Mouse (Mus musculus) neural tube, embryonic 15.5 days (tissue): Measurements from ENCODE around the gene Lgr6. TPM values are rescaled to one million over a fixed set of nuclear protein-coding genes. Genes with fewer than 3 reads are reported as not detected.

Source experiments
- ATAC-seq: fragments of 200-750 bp; cut with Nextera tagmentation; 2 replicates; pipeline ENCODE4 v1.8.0; 2017; ENCODE audit warnings: mild to moderate bottlenecking, moderate TSS enrichment, moderate library complexity; ENCODE audit not compliant: low FRiP score
- H3K27ac ChIP-seq: fragments of 300-500 bp; sonication (generic); replicated peaks from 2 replicates; pipeline ENCODE4 v1.5.1; 2015; ENCODE audit warnings: mild to moderate bottlenecking, inconsistent platforms
- H3K27me3 ChIP-seq: fragments of 300-500 bp; sonication (generic); replicated peaks from 2 replicates; pipeline ENCODE4 v1.6.1; 2015; ENCODE audit warnings: inconsistent platforms
- H3K36me3 ChIP-seq: fragments of 300-500 bp; sonication (generic); 2 replicates; pipeline ENCODE4 v1.6.1; 2015; ENCODE audit warnings: inconsistent platforms
- H3K4me1 ChIP-seq: fragments of 300-500 bp; sonication (generic); 2 replicates; pipeline ENCODE4 v1.6.1; 2015; ENCODE audit warnings: inconsistent platforms
- H3K4me2 ChIP-seq: fragments of 300-500 bp; sonication (generic); 2 replicates; pipeline ENCODE4 v1.6.1; 2015; ENCODE audit warnings: inconsistent platforms, mild to moderate bottlenecking, moderate library complexity
- H3K4me3 ChIP-seq: fragments of 300-500 bp; sonication (generic); replicated peaks from 2 replicates; pipeline ENCODE4 v1.5.1; 2015; ENCODE audit warnings: mild to moderate bottlenecking, inconsistent platforms
- H3K9ac ChIP-seq: fragments of 300-500 bp; sonication (generic); replicated peaks from 2 replicates; pipeline ENCODE4 v1.6.1; 2015; ENCODE audit warnings: mild to moderate bottlenecking, inconsistent platforms
- H3K9me3 ChIP-seq: fragments of 300-500 bp; sonication (generic); replicated peaks from 2 replicates; pipeline ENCODE4 v1.6.1; 2016; ENCODE audit warnings: inconsistent platforms
- WGBS: fragments of 180-500 bp; shearing (Covaris S2); methylation state at CpG from one replicate; pipeline ENCODE4 v1.1.7; 2015; ENCODE audit warnings: mixed read lengths; 5-methylcytosine and 5-hydroxymethylcytosine counted together
- polyA plus RNA-seq: library from polyadenylated mRNA; unstranded; fragments of >200 nt; fragmentation: Nextera tagmentation; extraction: Ambion mirVana; gene quantifications from 2 replicates; pipeline ENCODE4 v1.2.1, GENCODE M21; 2015

Lgr6 gene
- polyA plus RNA-seq, 1 experiment from 2014 or later = 1.6 TPM

- H3K27me3 ChIP-seq = no peaks in the 10 kb centered on the region
- no peak overlapping the region for H3K27ac ChIP-seq
- no peaks in the 10 kb centered on the region for H3K9me3 ChIP-seq
- H3K4me1 ChIP-seq = 0 out of 2 replicates have a peak, but pooled peaks cover 5% of the 10 kb centered on the region
- 68% methylated on average over 5 of the region's 5 CpGs for WGBS
- H3K9ac ChIP-seq = no peak overlapping the region
- H3K4me2 ChIP-seq = no peak overlapping the region
- no peaks in the 10 kb centered on the region for H3K36me3 ChIP-seq
- ATAC-seq = no peak
- no peak overlapping the region for H3K4me3 ChIP-seq
Measured at GRCm38 (mm10) chr1:135072643-135073042, 32.4 kb downstream of the Lgr6 start.

GRCm38 (mm10) chr1:135069841-135070240, 35.2 kb downstream of the Lgr6 start:
- 30% methylated on average over 8 of the region's 8 CpGs for WGBS
- no peaks in the 10 kb centered on the region for H3K27me3 ChIP-seq
- no peak overlapping the region for H3K4me2 ChIP-seq
- no peak overlapping the region for H3K4me3 ChIP-seq
- no peak for ATAC-seq
- H3K9ac ChIP-seq = no peak overlapping the region
- H3K36me3 ChIP-seq = no peaks in the 10 kb centered on the region
- no peaks in the 10 kb centered on the region for H3K9me3 ChIP-seq
- no peak overlapping the region for H3K27ac ChIP-seq
- H3K4me1 ChIP-seq = 0 out of 2 replicates have a peak, but pooled peaks cover 5% of the 10 kb centered on the region

- H3K4me3 ChIP-seq = no peak overlapping the region
- no peak overlapping the region for H3K4me2 ChIP-seq
- no peaks in the 10 kb centered on the region for H3K27me3 ChIP-seq
- no peak overlapping the region for H3K9ac ChIP-seq
- H3K36me3 ChIP-seq = no peaks in the 10 kb centered on the region
- no peaks in the 10 kb centered on the region for H3K9me3 ChIP-seq
- no peak for ATAC-seq
- WGBS = 96% methylated on average over 2 of the region's 2 CpGs
- H3K4me1 ChIP-seq = no peaks in the 10 kb centered on the region
- no peak overlapping the region for H3K27ac ChIP-seq
Measured at GRCm38 (mm10) chr1:135064525-135064924, 40.6 kb downstream of the Lgr6 start.

- ATAC-seq = no peak
- Histone ChIP-seq H3K4me2 (no peak overlapping the region), H3K27ac (no peak overlapping the region), H3K4me3 (no peak overlapping the region), H3K4me1 (no peaks in the 10 kb centered on the region), H3K9ac (no peak overlapping the region), H3K36me3 (no peaks in the 10 kb centered on the region), H3K27me3 (no peaks in the 10 kb centered on the region), H3K9me3 (no peaks in the 10 kb centered on the region)
- WGBS = 64% methylated on average over 5 of the region's 5 CpGs
Measured at GRCm38 (mm10) chr1:135062936-135063335, 42.1 kb downstream of the Lgr6 start.

- H3K27me3 ChIP-seq = no peaks in the 10 kb centered on the region
- no peak overlapping the region for H3K4me2 ChIP-seq
- 93% methylated on average over 6 of the region's 6 CpGs for WGBS
- no peaks in the 10 kb centered on the region for H3K9me3 ChIP-seq
- no peak for ATAC-seq
- no peak overlapping the region for H3K9ac ChIP-seq
- H3K36me3 ChIP-seq = no peaks in the 10 kb centered on the region
- H3K4me1 ChIP-seq = peaks cover 7% of the 10 kb centered on the region; the same call in 1 of the 2 replicates
- H3K27ac ChIP-seq = no peak overlapping the region
- no peak overlapping the region for H3K4me3 ChIP-seq
Measured at GRCm38 (mm10) chr1:135061300-135061699, 43.8 kb downstream of the Lgr6 start.

- Histone ChIP-seq H3K36me3 (no peaks in the 10 kb centered on the region), H3K27ac (no peak overlapping the region), H3K27me3 (no peaks in the 10 kb centered on the region), H3K4me2 (no peak overlapping the region), H3K4me3 (no peak overlapping the region), H3K9ac (no peak overlapping the region), H3K4me1 (peaks cover 15% of the 10 kb centered on the region), H3K9me3 (no peaks in the 10 kb centered on the region)
- 76% methylated on average over 6 of the region's 6 CpGs for WGBS
- ATAC-seq = no peak
Measured at GRCm38 (mm10) chr1:135060174-135060573, 44.9 kb downstream of the Lgr6 start.

- 81% methylated on average over 8 of the region's 8 CpGs for WGBS
- peaks cover 15% of the 10 kb centered on the region for H3K4me1 ChIP-seq
- H3K36me3 ChIP-seq = no peaks in the 10 kb centered on the region
- no peaks in the 10 kb centered on the region for H3K27me3 ChIP-seq
- H3K9ac ChIP-seq = no peak overlapping the region
- H3K27ac ChIP-seq = no peak overlapping the region
- H3K4me2 ChIP-seq = no peak overlapping the region
- no peaks in the 10 kb centered on the region for H3K9me3 ChIP-seq
- no peak overlapping the region for H3K4me3 ChIP-seq
- no peak for ATAC-seq
Measured at GRCm38 (mm10) chr1:135056901-135057300, 48.2 kb downstream of the Lgr6 start.

GRCm38 (mm10) chr1:135054121-135054520, 51.0 kb downstream of the Lgr6 start:
- no peaks in the 10 kb centered on the region for H3K27me3 ChIP-seq
- no peak for ATAC-seq
- 84% methylated on average over 5 of the region's 5 CpGs for WGBS
- H3K9ac ChIP-seq = no peak overlapping the region
- H3K27ac ChIP-seq = no peak overlapping the region
- H3K4me1 ChIP-seq = peaks cover 15% of the 10 kb centered on the region
- no peaks in the 10 kb centered on the region for H3K9me3 ChIP-seq
- H3K4me2 ChIP-seq = no peak overlapping the region
- H3K36me3 ChIP-seq = no peaks in the 10 kb centered on the region
- H3K4me3 ChIP-seq = no peak overlapping the region

GRCm38 (mm10) chr1:135044439-135044838, 60.6 kb downstream of the Lgr6 start:
- no peak for ATAC-seq
- H3K4me3 ChIP-seq = no peak overlapping the region
- no peak overlapping the region for H3K4me2 ChIP-seq
- H3K4me1 ChIP-seq = no peaks in the 10 kb centered on the region
- 92% methylated on average over 2 of the region's 2 CpGs for WGBS
- no peak overlapping the region for H3K9ac ChIP-seq
- no peaks in the 10 kb centered on the region for H3K27me3 ChIP-seq
- no peaks in the 10 kb centered on the region for H3K36me3 ChIP-seq
- no peaks in the 10 kb centered on the region for H3K9me3 ChIP-seq
- no peak overlapping the region for H3K27ac ChIP-seq

GRCm38 (mm10) chr1:135036297-135036696, 68.8 kb downstream of the Lgr6 start:
- Histone ChIP-seq H3K9me3 (no peaks in the 10 kb centered on the region), H3K4me3 (no peak overlapping the region), H3K9ac (no peak overlapping the region), H3K27ac (no peak overlapping the region), H3K36me3 (no peaks in the 10 kb centered on the region), H3K4me2 (no peak overlapping the region), H3K27me3 (no peaks in the 10 kb centered on the region), H3K4me1 (no peaks in the 10 kb centered on the region)
- ATAC-seq = no peak
- WGBS = 85% methylated on average over 5 of the region's 5 CpGs

GRCm38 (mm10) chr1:135032658-135033057, 72.4 kb downstream of the Lgr6 start:
- Histone ChIP-seq H3K36me3 (no peaks in the 10 kb centered on the region), H3K9ac (no peak overlapping the region), H3K27me3 (no peaks in the 10 kb centered on the region), H3K27ac (no peak overlapping the region), H3K4me1 (no peaks in the 10 kb centered on the region), H3K4me3 (no peak overlapping the region), H3K4me2 (no peak overlapping the region), H3K9me3 (no peaks in the 10 kb centered on the region)
- 44% methylated on average over 8 of the region's 8 CpGs for WGBS
- ATAC-seq = no peak

- no peak overlapping the region for H3K4me2 ChIP-seq
- ATAC-seq = no peak
- no peak overlapping the region for H3K4me3 ChIP-seq
- H3K36me3 ChIP-seq = no peaks in the 10 kb centered on the region
- WGBS = 83% methylated on average over 2 of the region's 2 CpGs
- H3K9me3 ChIP-seq = no peaks in the 10 kb centered on the region
- no peak overlapping the region for H3K27ac ChIP-seq
- no peaks in the 10 kb centered on the region for H3K4me1 ChIP-seq
- no peak overlapping the region for H3K9ac ChIP-seq
- no peaks in the 10 kb centered on the region for H3K27me3 ChIP-seq
Measured at GRCm38 (mm10) chr1:135030121-135030520, 75.0 kb downstream of the Lgr6 start.

GRCm38 (mm10) chr1:135026275-135026674, 78.8 kb downstream of the Lgr6 start:
- Histone ChIP-seq H3K4me1 (peaks cover 6% of the 10 kb centered on the region), H3K9ac (no peak overlapping the region), H3K4me3 (no peak overlapping the region), H3K36me3 (no peaks in the 10 kb centered on the region), H3K27me3 (no peaks in the 10 kb centered on the region), H3K4me2 (no peak overlapping the region), H3K27ac (no peak overlapping the region), H3K9me3 (no peaks in the 10 kb centered on the region)
- 64% methylated on average over 1 of the region's 1 CpGs for WGBS
- ATAC-seq = 0 out of 2 replicates have a peak, but pooled peaks have one; percentile 41
